Mouse (Mus musculus): ENCODE data around the gene Ap1m2.

DNA sequence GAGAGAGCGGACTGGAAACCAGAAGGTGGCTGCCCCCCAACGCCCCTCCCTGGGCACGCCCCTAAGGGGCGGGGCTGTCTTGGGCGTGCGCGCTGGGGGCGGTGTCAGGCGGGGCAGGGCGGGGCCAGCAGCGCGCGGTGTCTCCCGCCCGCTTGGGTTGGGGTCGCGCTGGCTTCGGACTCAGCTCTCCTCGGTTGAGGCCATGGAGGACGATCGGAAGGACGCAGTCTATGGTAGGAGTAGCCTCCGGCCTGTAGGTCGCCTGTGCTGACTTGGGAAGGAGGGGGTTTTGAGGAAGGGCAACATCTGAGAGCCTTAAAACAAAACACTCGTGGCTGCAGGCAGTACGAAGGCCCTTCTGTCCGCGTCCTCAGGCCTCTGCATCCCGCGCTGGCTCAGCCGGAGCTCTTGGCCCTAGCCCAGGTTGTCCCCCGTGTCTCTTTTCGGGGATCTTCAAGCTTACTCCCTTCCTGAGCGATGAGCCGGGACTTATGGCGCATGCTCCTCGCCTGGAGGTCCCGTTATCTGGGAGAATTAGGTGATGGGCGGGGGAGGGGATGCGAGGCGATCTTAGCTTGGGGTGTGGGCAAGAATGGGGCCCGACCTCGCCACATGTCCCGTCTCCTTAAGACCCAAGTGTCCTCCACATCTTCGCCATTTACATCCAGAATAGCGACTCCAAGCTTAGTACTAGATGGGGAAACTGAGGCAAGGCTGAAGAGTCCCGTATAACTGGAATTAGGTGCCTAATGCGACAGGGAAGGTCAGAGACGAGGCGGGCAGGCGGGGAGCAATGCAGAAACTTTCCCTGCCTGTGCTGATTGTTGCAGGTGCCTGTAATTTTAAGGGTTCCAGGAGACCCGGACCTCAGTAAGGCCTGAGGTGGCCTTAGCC lies 8.7 kb upstream of the Ap1m2 start, which contains the start of gene Slc44a2:
- TF ChIP-seq CTCF (IDR thresholded peaks at IDR 0.05 in 2 of 3, conservative IDR thresholded peaks at IDR 0.05 in 1 of 3; ENCODE audit: control insufficient read depth in 1 of 3, insufficient read depth in 1 of 3, low read depth in 2 of 3, low read length in 3 of 3, poor library complexity in 1 of 3, severe bottlenecking in 1 of 3) (0 out of 6 replicates have a peak, but pooled peaks of 1 of the 3 experiments have one; percentile 6), MYC (IDR thresholded peaks at IDR 0.05; ENCODE audit: low read depth, low read length) (no peak), EP300 (IDR thresholded peaks at IDR 0.05; ENCODE audit: low read depth in 1 of 2, low read length in 2 of 2) (peak in 1 of 2 experiments; percentile 1; a peak in 1 of 4 replicates), TCF12 (IDR thresholded peaks at IDR 0.05; ENCODE audit: low read depth, low read length) (peak; percentile 66), USF1 (IDR thresholded peaks at IDR 0.05; ENCODE audit: low read depth, low read length) (peak; percentile 64), POLR2A (IDR thresholded peaks at IDR 0.05; ENCODE audit: control insufficient read depth in 1 of 2, insufficient read depth in 1 of 2, low read depth in 1 of 2, low read length in 2 of 2, poor library complexity in 1 of 2) (peak; percentile 36 to 79), MAFK (IDR thresholded peaks at IDR 0.05; ENCODE audit: borderline replicate concordance, low read depth, low read length) (no peak), POLR2AphosphoS5 (IDR thresholded peaks at IDR 0.05; ENCODE audit: borderline replicate concordance, low read depth, low read length) (no peak), POLR2AphosphoS2 (IDR thresholded peaks at IDR 0.05; ENCODE audit: low read length) (no peak; the same call in 1 of the 2 replicates), SMC3 (IDR thresholded peaks at IDR 0.05; ENCODE audit: low read depth, low read length) (0 out of 2 replicates have a peak, but pooled peaks have one; percentile 17), MAZ (IDR thresholded peaks at IDR 0.05; ENCODE audit: low read depth, low read length) (peak; percentile 95)
